Mouse (Mus musculus): Measurements from ENCODE around the gene Rbm33.

The Rbm33 gene

DNA sequence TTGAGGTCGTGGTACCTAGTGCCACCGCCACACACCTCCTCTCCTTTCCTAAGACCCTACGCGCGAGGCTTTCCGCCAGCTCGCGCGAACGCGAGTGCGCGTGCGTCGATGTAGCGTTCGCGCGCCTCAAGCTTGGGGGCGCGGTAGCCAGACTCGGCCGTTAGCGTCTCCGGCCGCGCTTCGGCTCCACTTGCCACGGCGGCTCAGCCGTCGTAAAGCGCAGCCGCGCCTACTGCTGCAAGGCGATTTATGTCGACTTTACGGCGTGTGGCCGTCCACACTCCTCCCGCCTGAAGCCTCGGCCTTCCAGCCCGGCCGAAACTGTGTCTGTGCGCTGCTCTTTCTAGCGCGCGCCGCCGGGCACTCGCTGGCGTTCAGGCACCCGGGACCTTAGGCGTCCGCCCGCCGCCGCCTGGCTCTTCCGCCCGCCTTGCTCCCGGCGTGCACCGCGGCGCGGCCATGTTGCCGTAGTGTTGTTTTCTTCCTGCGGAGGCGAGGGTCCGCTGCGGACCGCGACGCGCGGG lies at the start of gene Rbm33:
TSS of gene Rbm33 (plus strand) at position 400 of the 524 bp plus-strand sequence.
- peak; percentile 84 for DNase-seq (ENCODE audit: low read depth, low spot score)

- no peak for DNase-seq (ENCODE audit: low read depth, low spot score)
These were observed 49.3 kb upstream of the Rbm33 start for GRCm38 (mm10) chr5:28267576-28267975.

DNA sequence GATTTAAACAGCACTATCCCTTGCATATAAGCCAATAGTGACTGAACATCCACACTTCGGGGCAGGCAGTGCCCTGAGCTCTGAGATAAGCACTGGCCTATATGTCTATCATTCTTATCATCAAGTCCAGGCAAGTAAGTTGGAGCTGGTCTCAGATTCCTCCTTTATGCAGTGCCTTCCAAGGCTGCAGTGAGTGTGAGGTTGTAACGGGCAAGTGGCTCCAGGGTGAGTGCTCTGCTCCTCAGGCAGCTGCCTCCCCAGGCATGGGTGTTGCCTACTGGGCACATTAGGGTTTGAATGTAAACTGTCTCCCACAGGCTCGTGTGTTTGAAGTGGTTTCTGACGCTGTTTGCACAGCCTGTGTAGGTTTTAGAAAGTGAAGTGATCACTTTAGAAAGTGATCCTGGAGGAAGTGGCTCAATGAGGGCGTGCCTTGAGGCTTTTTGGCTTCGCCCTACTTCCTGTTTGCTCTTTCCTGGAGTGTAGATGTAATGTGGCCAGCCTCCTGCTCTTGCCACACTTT lies 47.4 kb upstream of the Rbm33 start:
- no peak for DNase-seq (ENCODE audit: low read depth, low spot score)

DNA sequence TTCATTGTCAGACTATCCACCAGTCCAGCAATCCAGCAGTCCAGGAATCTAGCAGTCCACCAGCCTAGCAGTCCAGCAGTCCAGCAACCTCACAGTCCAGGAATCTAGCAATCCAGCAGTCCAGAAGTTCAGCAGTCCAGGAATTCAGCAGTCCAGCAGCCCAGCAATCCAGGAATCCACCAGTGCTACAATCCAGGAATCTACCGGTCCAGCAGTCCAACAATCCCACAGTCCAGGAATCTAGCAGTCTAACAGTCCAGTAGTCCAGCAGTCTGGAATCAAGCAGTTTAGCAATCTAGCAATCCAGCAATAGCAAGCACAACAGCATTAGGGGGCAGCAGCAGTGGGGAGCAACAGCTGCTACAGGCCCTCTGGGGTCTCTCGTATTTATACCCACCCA lies 44.1 kb upstream of the Rbm33 start:
- no peak for DNase-seq (ENCODE audit: low read depth, low spot score)

- DNase-seq (ENCODE audit: low read depth, low spot score), result no peak
These were observed 39.6 kb upstream of the Rbm33 start for GRCm38 (mm10) chr5:28277279-28277678.

DNA sequence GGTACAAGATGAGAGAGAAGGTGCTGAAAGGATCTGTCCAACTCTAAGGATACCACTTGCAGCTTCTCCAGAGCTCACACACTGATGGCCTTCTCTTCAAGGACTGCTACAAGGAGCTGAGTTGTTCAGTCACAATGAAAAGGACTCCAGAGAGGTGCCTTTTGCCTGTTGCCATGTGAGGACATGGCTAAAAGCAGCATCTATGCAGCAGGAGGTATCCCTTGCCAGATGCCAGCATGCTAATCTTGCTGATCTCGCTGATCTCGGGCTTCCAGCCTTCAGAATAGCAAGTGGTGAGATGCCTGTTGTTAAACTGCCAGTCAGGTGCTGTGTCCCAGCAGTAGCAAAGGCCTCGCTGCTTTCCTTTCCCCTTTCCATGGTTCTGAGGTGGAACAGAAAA lies 27.8 kb upstream of the Rbm33 start:
- DNase-seq (ENCODE audit: low read depth, low spot score), result no peak

- no peak for DNase-seq (ENCODE audit: low read depth, low spot score)
These were observed 26.3 kb upstream of the Rbm33 start for GRCm38 (mm10) chr5:28290630-28291029.

GRCm38 (mm10) chr5:28291118-28291850 lies 25.6 kb upstream of the Rbm33 start:
- no peak for DNase-seq (ENCODE audit: low read depth, low spot score)

- DNase-seq (ENCODE audit: low read depth, low spot score), result no peak
These were observed 24.6 kb upstream of the Rbm33 start for GRCm38 (mm10) chr5:28292281-28292680.

- DNase-seq (ENCODE audit: low read depth, low spot score), result peak; percentile 45
These were observed 22.9 kb upstream of the Rbm33 start for GRCm38 (mm10) chr5:28293990-28294389.

GRCm38 (mm10) chr5:28298161-28298560 lies 18.8 kb upstream of the Rbm33 start:
- no peak for DNase-seq (ENCODE audit: low read depth, low spot score)

DNA sequence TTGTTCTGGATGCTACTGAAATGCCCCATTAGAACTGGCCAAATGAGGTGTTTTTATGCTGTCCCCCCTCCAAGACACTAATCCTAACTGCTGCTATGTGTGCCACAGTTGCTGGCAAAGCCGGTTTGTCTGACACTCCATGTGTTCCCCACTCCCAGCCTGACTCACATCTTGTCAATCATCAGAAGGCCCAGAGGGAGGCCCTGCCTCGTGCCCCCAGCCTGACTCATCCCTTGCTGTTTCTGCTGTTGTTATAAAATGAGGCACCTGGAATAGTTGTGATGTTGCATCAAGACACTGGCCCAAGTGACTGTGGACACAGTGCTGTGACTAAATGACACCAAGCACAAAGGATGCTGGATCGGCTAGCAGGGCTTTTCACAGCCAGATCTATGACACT lies 18.2 kb upstream of the Rbm33 start:
- DNase-seq (ENCODE audit: low read depth, low spot score), result no peak

GRCm38 (mm10) chr5:28299346-28299745 lies 17.6 kb upstream of the Rbm33 start:
- DNase-seq (ENCODE audit: low read depth, low spot score), result no peak

DNA sequence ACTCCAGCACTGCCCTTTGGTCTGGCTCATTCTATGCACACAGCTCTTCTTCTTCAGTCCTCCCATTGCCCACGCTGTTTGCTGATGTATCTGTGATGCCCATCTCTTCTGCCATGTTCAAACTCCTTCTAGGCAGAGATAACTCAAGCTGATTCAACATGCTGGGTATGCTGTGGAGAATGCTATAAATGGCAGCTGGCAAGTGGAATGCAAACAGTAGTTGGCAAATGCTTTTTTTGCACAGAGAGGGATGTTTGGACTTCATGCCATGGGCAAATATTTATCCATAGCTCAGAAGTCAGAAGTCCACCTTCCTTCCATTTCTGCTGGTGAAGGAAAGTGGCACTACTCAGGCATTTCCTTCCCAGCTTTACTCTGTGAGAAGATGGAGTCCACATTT lies 14.2 kb upstream of the Rbm33 start:
- no peak for DNase-seq (ENCODE audit: low read depth, low spot score)

GRCm38 (mm10) chr5:28304551-28304950 lies 12.4 kb upstream of the Rbm33 start:
- no peak for DNase-seq (ENCODE audit: low read depth, low spot score)

GRCm38 (mm10) chr5:28315526-28315925 lies 1.4 kb upstream of the Rbm33 start:
- no peak for DNase-seq (ENCODE audit: low read depth, low spot score)

DNA sequence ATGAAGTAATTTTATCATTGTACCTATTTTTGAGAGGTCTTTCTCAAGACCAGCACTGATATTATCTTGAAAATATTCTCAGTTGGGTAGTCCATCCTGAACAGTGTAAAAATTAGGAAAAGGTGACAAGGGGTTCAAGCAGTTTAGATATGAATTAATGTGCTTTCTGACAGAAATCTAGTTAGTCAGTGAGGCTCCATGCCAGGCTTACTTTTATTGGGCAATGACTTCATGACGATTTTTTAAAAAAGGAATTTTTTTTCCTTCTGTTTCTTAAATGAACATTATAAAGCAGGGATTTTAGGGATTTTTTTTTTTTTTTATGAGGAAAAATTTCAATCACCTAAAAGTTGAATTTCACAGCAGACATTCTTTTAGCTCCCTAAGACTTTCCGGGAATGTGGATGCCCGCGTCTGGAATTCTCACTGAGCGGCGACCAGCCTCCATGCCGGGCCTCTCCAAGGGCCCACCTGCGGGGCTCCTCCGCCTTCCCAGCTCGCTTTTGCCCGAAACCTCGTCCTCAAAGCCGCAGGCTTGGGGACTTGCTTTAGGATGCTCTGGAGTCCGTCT lies 685 bp upstream of the Rbm33 start:
- DNase-seq (ENCODE audit: low read depth, low spot score), result no peak

- DNase-seq (ENCODE audit: low read depth, low spot score), result no peak
These were observed 464 bp downstream of the Rbm33 start for GRCm38 (mm10) chr5:28317253-28317916.

DNA sequence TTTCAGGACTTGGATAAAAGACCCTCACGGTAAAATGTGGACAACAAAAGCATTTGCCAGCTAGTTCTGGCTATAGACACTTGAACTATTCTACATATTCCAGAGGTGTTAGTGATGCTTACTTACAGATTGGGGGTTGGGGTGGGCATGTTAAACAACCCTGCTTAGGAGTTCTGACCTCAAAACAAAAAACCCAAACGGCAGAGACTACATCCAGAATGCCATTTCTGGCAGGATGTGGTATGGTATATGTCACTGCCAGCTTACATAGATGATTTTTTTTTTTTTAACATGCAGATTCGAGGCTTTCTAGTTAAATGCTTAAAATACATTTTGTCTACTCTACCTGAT lies 971 bp downstream of the Rbm33 start:
- no peak for DNase-seq (ENCODE audit: low read depth, low spot score)

DNA sequence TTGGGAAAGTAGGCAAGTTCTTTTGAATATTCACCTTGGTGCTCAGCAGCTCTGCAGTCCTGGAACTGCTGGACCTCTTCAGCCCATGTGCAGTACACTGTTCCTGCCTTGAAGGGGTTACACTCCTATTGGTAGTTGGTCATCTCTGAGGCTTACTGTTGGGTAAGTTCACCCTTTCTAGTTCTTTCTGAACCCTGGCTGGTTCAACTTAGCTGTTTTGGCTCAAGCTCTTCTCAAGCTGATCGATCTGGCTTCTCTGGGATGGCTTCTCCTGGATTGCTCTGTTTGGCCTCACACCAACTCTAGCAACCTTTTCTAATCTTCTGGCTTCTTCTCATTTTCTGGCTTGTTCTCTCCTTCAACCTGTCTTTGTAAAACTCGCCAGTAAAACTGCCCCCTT lies 1.8 kb downstream of the Rbm33 start:
- no peak for DNase-seq (ENCODE audit: low read depth, low spot score)

DNA sequence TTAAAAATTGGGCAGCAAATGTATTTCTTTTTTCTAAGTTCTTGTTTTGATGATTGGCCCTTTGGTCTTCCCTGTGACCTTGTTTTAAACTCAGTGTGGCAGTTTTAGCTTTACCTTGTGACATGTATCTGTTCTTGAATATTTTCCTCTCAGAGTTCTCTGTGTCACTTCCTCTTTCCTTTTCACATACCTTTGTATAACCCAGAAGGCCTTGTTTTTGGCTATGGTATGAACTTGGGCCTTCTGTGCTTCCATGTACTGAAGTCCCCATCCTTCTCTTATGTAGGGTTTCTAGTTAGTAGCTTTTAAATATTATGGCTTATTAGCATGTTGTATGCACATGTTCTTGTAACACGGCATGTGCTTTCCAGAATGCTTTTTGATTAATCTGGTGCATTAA lies 4.8 kb downstream of the Rbm33 start:
- DNase-seq (ENCODE audit: low read depth, low spot score), result no peak

GRCm38 (mm10) chr5:28322189-28322588 lies 5.3 kb downstream of the Rbm33 start:
- DNase-seq (ENCODE audit: low read depth, low spot score), result no peak

DNA sequence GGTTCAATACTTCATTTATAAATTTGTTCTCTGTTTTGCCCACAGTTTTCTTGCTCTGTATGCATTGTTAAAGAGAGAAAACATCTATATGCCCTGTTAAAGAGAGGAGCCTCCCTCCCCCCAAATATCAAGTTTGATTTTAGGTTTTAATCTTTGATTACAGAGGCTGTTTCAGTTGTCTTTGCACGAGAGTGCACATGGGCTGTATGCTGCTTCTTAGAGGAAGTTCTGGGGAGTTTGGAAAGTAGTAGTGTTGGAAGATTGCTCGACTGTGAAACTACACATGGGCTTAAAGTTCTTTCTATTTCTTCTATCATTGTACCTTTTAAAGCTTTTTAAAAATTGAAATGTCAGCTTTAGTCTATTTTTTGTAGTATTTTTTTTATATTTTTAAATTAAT lies 6.9 kb downstream of the Rbm33 start:
- DNase-seq (ENCODE audit: low read depth, low spot score), result no peak

Data from WW6 (cell line).